Mouse (Mus musculus): Measurements from ENCODE around the gene Mrpl10. TPM values are rescaled to one million over a fixed set of nuclear protein-coding genes. Genes with fewer than 3 reads are reported as not detected.

Mrpl10 gene
- polyA plus RNA-seq (2016; fragmentation: Nextera tagmentation; extraction: Ambion mirVana), result 86.6 and 89.9 TPM in 2 replicates

DNA sequence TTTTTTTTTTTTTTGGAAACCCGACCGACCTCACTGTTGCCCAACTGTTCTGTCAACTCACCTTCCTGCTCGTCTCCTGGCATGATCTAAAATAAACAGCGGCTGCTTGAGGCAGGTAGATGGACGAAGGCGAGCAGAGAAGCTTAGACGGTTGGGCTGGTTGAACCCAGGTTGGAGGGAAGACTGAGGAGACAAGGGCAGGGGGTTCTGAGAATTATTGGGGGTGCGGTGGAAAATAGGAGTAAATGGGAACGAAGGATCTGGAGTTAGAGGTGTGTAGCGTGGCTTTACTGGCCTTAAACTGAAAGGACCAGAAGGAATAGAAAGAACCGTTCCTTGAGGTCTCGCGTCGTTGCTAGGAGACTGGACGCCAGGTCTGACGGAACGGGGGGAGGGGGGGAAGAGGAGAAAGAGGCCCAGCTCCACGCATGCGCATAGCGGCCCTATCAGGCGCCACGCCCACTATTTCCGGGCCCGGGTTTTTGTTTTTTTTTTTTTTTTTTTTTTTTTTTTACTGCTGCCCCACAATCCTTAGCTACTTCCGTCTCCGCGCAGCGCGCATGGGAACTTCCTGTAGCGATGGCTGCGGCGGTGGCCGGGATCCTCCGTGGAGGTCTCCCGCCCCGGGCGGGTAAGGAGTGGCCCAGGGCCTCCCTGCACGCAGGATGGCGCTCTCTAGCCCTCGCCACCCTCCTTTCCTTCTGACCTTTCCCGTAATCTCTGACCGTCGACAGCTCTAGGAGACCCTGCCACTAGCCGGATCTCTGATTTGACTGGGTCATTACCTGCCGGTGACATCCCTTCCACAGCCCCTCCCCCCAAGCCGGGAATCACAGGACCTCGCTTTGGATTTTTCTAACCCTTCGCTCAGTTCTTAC, at the start of gene Mrpl10, which contains the start of gene Lrrc46:
TSS of gene Mrpl10 (plus strand) at position 539 of the 878 bp plus-strand sequence.
TSS of gene Lrrc46 (minus strand) at position 386 of the 878 bp plus-strand sequence.
- Histone ChIP-seq H3K4me1 (peaks cover 16% of the 10 kb centered on the region), H3K36me3 (replicated peaks) (peaks cover 32% of the 10 kb centered on the region), H3K9me3 (no peaks in the 10 kb centered on the region), H3K27ac (replicated peaks) (peak within 1 kb of the TSS; percentile 90), H3K4me3 (peak within 1 kb of the TSS; percentile 85), H3K27me3 (replicated peaks; ENCODE audit: low read depth, poor library complexity, severe bottlenecking) (no peaks in the 10 kb centered on the region)
- 1% methylated on average over 41 of the region's 48 CpGs for WGBS
- DNase-seq (ENCODE audit: low spot score), result peak; percentile 95

DNA sequence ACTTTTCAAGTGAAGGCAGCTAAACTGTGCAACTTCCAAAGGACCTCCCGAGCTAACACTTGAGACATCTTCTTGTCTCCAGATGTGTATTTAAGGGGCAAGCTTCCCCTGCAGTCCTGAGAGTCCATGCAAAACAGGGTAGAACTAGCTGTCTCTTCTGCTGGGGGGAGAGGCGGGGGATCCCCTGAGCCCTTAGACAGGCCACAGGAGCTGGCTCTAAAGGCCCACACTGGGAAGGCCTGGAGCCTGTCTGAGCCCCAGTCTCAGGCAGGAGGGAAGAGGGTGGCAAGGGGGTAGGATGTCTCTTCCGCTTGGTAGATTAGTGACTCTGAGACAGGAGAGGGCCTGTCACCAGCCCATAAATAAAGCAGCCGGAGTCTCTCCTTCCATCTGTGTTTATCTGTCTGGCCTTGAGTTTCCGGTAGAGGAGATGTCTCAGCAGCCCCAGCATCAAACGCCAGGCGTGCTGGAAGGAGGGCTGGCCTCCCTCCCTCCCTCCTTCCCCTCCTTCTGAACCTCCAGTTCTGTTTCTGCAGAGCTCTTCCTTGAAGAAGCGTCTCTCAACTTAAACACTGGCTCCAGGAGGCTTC, 48.5 kb upstream of the Mrpl10 start:
- no peak for DNase-seq (ENCODE audit: low spot score)
- H3K9me3 ChIP-seq, result no peaks in the 10 kb centered on the region
- H3K27me3 ChIP-seq (replicated peaks; ENCODE audit: low read depth, poor library complexity, severe bottlenecking), result peaks cover 74% of the 10 kb centered on the region
- H3K4me3 ChIP-seq, result no peak overlapping the region; the same call in 1 of the 2 replicates
- H3K4me1 ChIP-seq, result peaks cover 71% of the 10 kb centered on the region
- WGBS, result 30% methylated on average over 8 of the region's 8 CpGs
- no peaks in the 10 kb centered on the region for H3K36me3 ChIP-seq (replicated peaks)
- peak overlapping the region; percentile 10 for H3K27ac ChIP-seq (replicated peaks)

DNA sequence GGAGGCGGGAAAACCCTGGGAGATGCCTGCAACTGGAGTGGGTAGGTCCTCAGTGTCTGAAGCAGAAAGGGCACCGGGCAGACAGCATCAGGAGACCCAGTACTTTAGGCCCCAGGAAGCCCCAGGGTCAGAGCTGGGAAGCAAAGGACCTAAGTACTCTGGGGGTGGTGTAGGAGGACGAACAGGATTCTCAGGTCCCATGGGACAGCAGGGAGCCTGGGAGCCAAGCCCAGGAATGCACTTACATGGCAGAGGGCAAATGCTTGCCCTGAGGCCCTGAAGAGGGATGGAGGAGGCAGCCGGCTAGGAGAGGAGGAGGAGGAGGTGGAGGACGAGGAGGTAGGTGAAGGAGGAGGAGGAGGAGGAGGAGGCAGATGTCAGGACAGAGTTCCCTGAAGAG, 46.3 kb upstream of the Mrpl10 start:
- no peak for DNase-seq (ENCODE audit: low spot score)
- H3K9me3 ChIP-seq, result no peaks in the 10 kb centered on the region
- H3K36me3 ChIP-seq (replicated peaks), result no peaks in the 10 kb centered on the region
- peaks cover 76% of the 10 kb centered on the region for H3K27me3 ChIP-seq (replicated peaks; ENCODE audit: low read depth, poor library complexity, severe bottlenecking)
- H3K27ac ChIP-seq (replicated peaks), result peak overlapping the region; percentile 49
- 9% methylated on average over 5 of the region's 5 CpGs for WGBS
- peak overlapping the region; percentile 1; the same call in 1 of the 2 replicates for H3K4me3 ChIP-seq
- peaks cover 64% of the 10 kb centered on the region for H3K4me1 ChIP-seq

DNA sequence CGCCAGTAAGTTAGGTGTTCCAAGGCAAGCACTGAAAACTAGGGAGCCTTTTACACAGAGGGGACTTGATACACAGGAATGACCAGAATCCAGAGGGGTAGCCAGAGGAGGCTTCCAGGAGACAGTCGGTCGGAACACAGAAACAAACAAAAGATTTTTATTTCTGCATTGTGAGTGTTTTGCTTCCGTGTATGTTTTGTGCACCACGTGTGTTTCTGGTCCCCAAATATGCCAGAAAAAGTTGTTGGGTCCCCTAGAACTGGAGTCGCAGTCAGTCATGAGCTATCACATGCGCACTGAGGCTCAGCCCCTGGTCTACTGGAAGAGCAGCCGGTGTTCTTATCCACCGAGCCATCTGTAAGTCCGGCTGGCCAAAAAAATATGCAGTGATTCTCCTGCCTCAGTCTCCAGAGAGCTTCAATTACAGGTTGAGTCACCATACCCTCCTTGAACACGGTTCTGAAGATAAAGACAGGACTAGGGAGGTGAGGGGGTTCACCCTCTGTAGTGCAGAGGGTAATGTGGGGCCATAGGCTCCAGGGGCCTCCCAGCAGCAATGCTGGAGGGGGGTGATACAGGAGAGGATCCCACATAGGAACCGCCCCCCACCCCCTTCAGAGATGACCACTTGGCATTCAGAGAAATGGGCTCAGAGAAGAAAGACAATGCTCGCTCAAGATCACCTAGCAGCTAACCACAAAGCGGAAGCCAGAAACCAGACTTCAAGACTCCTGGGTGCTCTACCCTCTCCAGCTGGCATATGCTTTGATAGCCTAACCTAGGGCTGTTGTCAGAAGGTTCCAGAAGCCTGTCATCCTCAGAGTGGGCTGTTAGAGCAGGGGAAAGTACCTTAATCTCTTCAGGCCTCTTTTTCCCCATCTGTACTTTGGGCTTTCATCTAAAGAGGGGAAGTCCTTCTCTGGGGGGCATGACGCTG, 45.3 kb upstream of the Mrpl10 start:
- peaks cover 69% of the 10 kb centered on the region for H3K4me1 ChIP-seq
- H3K4me3 ChIP-seq, result no peak overlapping the region
- no peak for DNase-seq (ENCODE audit: low spot score)
- peaks cover 85% of the 10 kb centered on the region for H3K27me3 ChIP-seq (replicated peaks; ENCODE audit: low read depth, poor library complexity, severe bottlenecking)
- H3K36me3 ChIP-seq (replicated peaks), result no peaks in the 10 kb centered on the region
- peak overlapping the region; percentile 49; the same call in 1 of the 2 replicates for H3K27ac ChIP-seq (replicated peaks)
- WGBS, result 69% methylated on average over 15 of the region's 15 CpGs
- H3K9me3 ChIP-seq, result no peaks in the 10 kb centered on the region

DNA sequence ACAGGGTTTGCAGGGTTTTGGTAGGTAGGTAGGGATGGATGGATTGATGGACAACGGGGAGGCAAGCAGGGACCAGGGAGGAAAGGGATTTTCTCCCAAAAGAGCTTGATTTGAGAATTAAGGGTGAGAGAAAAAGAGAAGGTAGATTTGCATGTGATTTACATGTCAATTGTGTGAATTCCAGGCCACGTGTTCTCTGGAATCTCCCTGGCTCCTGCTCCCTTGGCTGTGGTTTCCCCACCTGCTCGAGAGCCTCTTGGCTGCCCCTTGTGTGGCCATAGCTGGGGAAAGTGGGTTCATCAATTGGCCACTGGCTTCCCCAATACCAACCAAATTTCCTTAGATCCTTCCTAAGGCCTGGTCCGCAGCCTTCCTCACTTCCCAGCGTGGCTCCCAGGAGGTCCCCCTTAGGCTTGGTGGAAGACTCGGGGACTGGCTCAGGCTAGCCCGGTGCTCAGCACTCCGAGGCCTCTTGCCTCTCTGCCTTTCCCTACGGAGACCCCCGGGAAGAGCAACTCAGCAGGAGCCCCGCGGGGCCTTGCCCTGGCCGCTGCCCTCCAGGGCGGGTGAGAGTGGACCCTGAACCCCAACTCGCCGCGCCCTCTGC, 44.5 kb upstream of the Mrpl10 start:
- WGBS, result 12% methylated on average over 17 of the region's 17 CpGs
- peak overlapping the region; percentile 49 for H3K4me3 ChIP-seq
- peaks cover 67% of the 10 kb centered on the region for H3K4me1 ChIP-seq
- peaks cover 87% of the 10 kb centered on the region for H3K27me3 ChIP-seq (replicated peaks; ENCODE audit: low read depth, poor library complexity, severe bottlenecking)
- H3K36me3 ChIP-seq (replicated peaks), result no peaks in the 10 kb centered on the region
- peak overlapping the region; percentile 79 for H3K27ac ChIP-seq (replicated peaks)
- no peaks in the 10 kb centered on the region for H3K9me3 ChIP-seq
- DNase-seq (ENCODE audit: low spot score), result no peak

DNA sequence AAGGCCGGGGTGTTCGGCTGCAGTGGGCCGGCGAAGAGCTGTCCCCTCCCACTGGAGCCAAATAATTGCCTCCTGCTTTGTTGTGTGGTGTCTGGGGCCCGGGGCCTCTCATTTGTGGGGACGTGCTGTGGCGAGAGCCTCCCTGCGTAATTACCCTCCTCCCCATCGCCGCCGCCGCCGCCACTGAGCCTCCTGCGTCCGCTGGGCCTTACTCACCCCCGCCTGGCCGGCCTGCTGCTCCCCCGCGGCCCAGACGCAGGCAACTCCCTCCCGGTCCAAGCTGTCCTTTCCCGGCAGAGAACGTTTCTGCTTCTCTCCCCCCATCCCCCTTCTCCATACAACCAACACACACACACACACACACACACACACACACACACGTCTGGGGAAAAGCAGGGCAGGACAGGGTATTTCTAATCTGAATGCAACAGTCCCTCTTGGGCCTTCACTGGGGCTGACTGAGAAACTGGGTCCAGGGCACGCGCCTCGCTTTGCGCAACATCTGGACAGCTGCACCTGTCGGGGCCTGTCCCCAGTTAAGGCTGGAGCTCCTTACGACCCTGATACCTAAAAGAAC, 43.9 kb upstream of the Mrpl10 start:
- peak overlapping the region; percentile 49 for H3K4me3 ChIP-seq
- peaks cover 61% of the 10 kb centered on the region for H3K4me1 ChIP-seq
- H3K27me3 ChIP-seq (replicated peaks; ENCODE audit: low read depth, poor library complexity, severe bottlenecking), result peaks cover 92% of the 10 kb centered on the region
- H3K9me3 ChIP-seq, result no peaks in the 10 kb centered on the region
- no peaks in the 10 kb centered on the region for H3K36me3 ChIP-seq (replicated peaks)
- 4% methylated on average over 30 of the region's 30 CpGs for WGBS
- DNase-seq (ENCODE audit: low spot score), result peak; percentile 74
- H3K27ac ChIP-seq (replicated peaks), result peak overlapping the region; percentile 79

DNA sequence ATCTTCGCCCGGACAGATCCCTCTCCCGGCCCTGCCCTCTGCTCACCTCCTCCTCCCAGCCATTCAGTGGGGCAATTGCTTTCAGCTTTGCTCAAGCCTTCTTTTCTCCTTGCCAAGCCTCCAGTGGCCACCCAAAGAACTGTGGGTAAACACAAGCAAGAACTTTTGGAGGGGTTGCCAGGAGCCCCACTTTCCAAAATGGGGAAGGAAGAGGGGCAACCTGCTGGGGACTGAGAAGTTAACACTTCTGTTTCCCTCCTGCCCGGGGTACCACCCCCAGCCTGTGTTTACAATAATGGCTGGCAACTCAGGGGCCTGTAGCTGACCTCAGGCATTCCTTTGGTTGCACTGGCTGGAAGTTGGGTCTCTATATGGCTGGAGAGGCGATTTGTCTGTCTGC, 38.2 kb upstream of the Mrpl10 start:
- DNase-seq (ENCODE audit: low spot score), result no peak
- no peak overlapping the region for H3K4me3 ChIP-seq
- peaks cover 37% of the 10 kb centered on the region for H3K4me1 ChIP-seq
- H3K9me3 ChIP-seq, result no peaks in the 10 kb centered on the region
- no peaks in the 10 kb centered on the region for H3K36me3 ChIP-seq (replicated peaks)
- WGBS, result 38% methylated on average over 5 of the region's 5 CpGs
- H3K27ac ChIP-seq (replicated peaks), result no peak overlapping the region; the same call in 1 of the 2 replicates
- H3K27me3 ChIP-seq (replicated peaks; ENCODE audit: low read depth, poor library complexity, severe bottlenecking), result peaks cover 83% of the 10 kb centered on the region

DNA sequence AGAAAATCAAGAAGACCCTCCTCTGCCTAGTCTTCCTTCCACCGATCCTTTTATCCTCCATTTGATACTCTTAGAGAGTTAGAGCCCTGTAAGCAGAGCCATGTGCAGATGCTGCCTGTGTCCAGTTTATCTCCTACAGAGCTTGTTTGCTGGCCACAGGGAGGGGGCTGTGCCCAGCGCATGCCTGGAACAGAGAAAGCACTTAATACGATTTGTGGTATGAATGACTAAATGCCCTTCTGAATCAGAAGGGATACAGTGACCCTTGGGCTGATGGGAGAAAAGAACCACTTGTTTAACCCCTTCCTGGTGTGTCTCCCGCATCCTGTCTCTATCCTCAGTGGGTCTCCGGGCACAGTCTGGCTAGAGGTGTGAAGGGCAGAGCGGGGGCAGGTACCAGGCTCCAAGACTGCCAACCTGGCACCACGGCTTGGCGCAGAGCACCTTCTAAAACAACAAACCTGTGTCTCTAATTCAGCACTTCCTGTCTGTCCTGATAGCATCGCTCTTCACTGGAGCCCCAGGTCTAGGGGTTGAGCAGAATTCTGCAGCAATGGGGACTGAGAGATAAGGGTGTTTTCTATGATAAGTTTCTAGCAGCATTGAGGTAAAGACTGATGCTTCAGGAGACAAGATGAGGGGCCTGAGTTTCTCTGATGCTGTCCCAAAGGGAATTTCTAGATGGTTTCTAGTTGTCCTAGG, 34.1 kb upstream of the Mrpl10 start:
- Histone ChIP-seq H3K36me3 (replicated peaks) (no peaks in the 10 kb centered on the region), H3K27ac (replicated peaks) (no peak overlapping the region), H3K4me1 (peaks cover 43% of the 10 kb centered on the region), H3K9me3 (no peaks in the 10 kb centered on the region), H3K27me3 (replicated peaks; ENCODE audit: low read depth, poor library complexity, severe bottlenecking) (peaks cover 82% of the 10 kb centered on the region), H3K4me3 (no peak overlapping the region)
- DNase-seq (ENCODE audit: low spot score), result no peak
- 69% methylated on average over 9 of the region's 9 CpGs for WGBS

DNA sequence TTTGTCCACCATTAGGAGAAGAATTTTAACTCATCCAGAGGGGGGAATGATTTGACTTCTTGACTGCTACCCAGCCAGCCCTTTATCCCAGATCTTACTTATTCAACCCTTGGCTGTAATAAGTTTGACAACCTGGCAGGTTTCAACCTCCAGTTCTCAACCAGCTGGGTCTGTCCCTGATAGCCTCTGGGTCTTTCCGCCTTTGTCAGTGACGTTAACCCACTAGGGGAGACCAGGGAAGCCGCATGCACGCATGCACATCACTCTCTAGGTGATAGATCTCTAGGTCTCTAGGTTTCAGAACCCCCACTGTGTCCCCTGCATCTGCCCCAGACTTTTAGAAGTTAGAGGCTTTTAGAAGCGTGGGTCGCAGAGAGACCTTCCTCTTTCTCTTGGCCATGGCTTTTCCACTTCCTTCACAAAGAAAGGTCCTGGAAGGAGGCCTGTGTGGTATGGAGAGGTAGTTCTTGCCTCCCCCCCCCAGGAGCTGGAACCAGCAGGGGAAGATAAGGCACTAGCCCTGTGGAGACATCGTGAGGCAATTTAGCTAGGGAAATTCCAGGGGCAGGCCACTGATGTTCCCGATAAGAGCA, 32.1 kb upstream of the Mrpl10 start:
- Histone ChIP-seq H3K27me3 (replicated peaks; ENCODE audit: low read depth, poor library complexity, severe bottlenecking) (peaks cover 82% of the 10 kb centered on the region), H3K27ac (replicated peaks) (no peak overlapping the region), H3K4me3 (no peak overlapping the region), H3K9me3 (no peaks in the 10 kb centered on the region), H3K4me1 (peaks cover 40% of the 10 kb centered on the region), H3K36me3 (replicated peaks) (no peaks in the 10 kb centered on the region)
- DNase-seq (ENCODE audit: low spot score), result no peak
- WGBS, result 53% methylated on average over 8 of the region's 8 CpGs

DNA sequence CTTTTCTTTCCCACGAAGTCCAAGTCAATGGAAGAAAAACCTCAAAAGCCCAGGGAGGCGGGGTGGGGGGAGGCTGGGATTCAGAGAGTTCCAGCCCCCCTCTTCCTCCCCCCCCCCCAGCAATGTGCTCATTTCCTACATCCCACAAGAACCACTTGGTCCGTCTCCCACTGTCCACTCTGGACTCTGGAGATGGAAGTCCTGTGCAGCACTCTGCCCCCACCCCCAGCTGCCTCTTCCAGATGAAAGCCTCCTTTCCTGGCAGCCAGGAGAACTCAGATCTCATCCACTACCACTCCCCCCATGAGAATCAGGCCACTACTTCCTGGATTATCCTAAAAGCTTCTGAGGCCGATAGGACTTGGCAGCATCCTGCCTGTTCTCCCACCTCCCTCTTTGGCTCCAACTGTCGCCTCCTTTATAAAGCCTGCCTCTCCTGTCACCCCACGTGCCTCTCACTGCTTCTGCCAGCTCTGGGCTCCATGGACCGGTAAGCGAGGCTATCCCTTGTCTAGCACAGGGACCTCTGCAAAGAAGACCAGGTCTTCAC, 28.2 kb upstream of the Mrpl10 start, which contains the start of gene Sp6:
TSS of gene Sp6 (plus strand) at position 274 of the 550 bp plus-strand sequence.
- H3K27me3 ChIP-seq (replicated peaks; ENCODE audit: low read depth, poor library complexity, severe bottlenecking), result peaks cover 99% of the 10 kb centered on the region

More for the DNA sequence above, 28.2 kb upstream of the Mrpl10 start, which contains the start of gene Sp6:
- no peaks in the 10 kb centered on the region for H3K36me3 ChIP-seq (replicated peaks)
- 36% methylated on average over 8 of the region's 8 CpGs for WGBS
- H3K9me3 ChIP-seq, result no peaks in the 10 kb centered on the region
- no peak for DNase-seq (ENCODE audit: low spot score)
- H3K4me3 ChIP-seq, result no peak within 1 kb of the TSS
- H3K27ac ChIP-seq (replicated peaks), result no peak within 1 kb of the TSS
- peaks cover 33% of the 10 kb centered on the region for H3K4me1 ChIP-seq

All from embryonic facial prominence, embryonic 10.5 days (tissue).